Mouse (Mus musculus): ENCODE measurements at regions not wholly inside any gene's neighbourhood (a gene's known extent, or its start where the extent isn't known, plus 50 kb on each side); places are given as distances from the start of the nearest gene placed in this dataset.
A peak's percentile ranks its signal among the peaks of the same experiment; 100 is the strongest.

DNA sequence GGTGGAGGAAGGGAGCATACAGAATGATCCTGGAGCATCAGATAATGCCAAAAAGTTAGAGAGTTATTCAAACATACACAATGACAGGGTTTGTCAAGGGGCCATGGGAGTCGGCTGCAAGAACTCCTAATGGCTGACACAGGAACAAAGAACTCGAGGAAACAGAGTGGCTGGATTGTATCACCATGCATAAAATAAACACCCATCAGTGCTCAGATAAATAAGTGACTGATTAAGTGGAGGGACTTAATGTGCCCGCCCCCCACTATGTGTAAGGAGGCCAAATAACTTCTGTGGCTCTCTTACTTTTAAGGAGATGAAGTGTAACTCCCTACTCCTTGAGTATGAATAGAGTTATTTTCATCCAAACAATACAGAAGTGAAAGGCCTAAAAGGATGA is 220.1 kb upstream of the 9630041A04Rik start:
- Histone ChIP-seq H3K4me3 (no peak overlapping the region), H3K36me3 (no peaks in the 10 kb centered on the region), H3K9ac (no peak overlapping the region), H3K4me2 (replicated peaks) (no peak overlapping the region), H3K4me1 (no peaks in the 10 kb centered on the region), H3K9me3 (no peaks in the 10 kb centered on the region), H3K27ac (no peak overlapping the region), H3K27me3 (no peaks in the 10 kb centered on the region)
- ATAC-seq (ENCODE audit: low FRiP score, low read depth), result no peak
- WGBS, result 60% methylated on average over 3 of the region's 3 CpGs

DNA sequence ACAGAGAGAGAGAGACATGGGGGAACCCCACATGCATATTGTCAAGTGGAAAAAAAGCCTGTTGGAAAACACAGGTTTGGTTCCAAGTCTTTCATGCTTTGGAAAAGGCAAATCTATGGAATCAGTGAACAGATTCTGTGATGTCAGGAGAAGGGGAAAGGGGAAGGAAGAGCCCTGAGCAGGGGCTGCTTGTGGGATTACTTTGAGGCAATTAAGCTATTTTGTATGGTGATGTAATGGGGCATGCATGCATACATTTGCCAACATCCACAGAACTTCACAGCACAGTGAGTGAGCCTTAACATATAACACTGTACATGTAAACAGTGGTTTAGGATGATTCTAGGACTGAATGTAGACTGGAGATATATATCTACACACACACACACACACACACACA is 221.0 kb upstream of the 9630041A04Rik start:
- no peak overlapping the region for H3K27ac ChIP-seq
- no peaks in the 10 kb centered on the region for H3K27me3 ChIP-seq
- no peak overlapping the region for H3K4me3 ChIP-seq
- no peaks in the 10 kb centered on the region for H3K9me3 ChIP-seq
- ATAC-seq (ENCODE audit: low FRiP score, low read depth), result no peak
- no peaks in the 10 kb centered on the region for H3K4me1 ChIP-seq
- H3K36me3 ChIP-seq, result no peaks in the 10 kb centered on the region
- no peak overlapping the region for H3K4me2 ChIP-seq (replicated peaks)
- no peak overlapping the region for H3K9ac ChIP-seq

DNA sequence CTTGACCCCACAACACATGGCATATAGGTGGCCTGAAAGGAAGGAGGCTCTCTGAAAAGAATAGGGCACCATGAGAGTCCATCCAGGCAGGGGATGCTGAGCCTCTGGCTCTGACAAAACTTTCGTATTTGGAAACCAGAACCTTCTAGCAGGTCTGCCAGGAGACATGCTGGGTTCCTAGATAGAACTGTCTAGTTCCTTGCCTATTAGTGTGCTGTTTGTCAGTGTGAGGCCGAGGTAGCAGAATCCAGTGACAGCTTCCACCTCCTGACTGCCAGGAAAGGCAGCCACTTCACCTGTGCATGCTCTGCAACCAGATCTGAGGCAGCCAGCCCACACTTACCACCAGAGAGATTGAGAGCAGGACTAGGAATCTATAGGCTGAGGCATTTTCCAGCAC is 245.4 kb upstream of the 9630041A04Rik start:
- ATAC-seq (ENCODE audit: low FRiP score, low read depth), result no peak
- Histone ChIP-seq H3K27ac (no peak overlapping the region), H3K4me3 (no peak overlapping the region), H3K9ac (no peak overlapping the region), H3K4me2 (replicated peaks) (no peak overlapping the region), H3K27me3 (0 out of 2 replicates have a peak, but pooled peaks cover 3% of the 10 kb centered on the region), H3K36me3 (no peaks in the 10 kb centered on the region), H3K9me3 (no peaks in the 10 kb centered on the region), H3K4me1 (no peaks in the 10 kb centered on the region)
- WGBS, result 79% methylated on average over 2 of the region's 2 CpGs

DNA sequence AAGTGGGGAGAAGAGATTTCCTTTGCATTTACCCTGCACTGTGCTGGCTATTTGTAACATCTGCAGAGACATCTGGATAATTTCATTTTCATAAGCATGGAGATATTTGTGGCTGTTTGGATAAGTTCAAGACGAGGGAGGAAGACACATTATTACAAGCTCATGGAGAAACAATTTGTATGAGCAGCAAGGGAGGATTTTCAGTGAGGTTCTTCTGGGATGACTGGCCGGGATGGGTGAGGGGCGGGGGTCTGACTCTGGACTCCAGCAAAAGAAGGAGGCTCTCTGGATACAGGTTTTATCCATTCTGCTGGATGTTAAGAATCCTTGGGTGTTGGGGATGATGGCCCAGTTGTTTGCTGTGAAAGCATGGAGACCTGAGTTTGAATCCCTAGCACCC is 246.5 kb upstream of the 9630041A04Rik start:
- H3K4me1 ChIP-seq, result no peaks in the 10 kb centered on the region
- ATAC-seq (ENCODE audit: low FRiP score, low read depth), result no peak
- no peaks in the 10 kb centered on the region for H3K9me3 ChIP-seq
- H3K36me3 ChIP-seq, result no peaks in the 10 kb centered on the region
- H3K9ac ChIP-seq, result no peak overlapping the region
- H3K4me3 ChIP-seq, result no peak overlapping the region
- no peak overlapping the region for H3K27ac ChIP-seq
- H3K27me3 ChIP-seq, result no peaks in the 10 kb centered on the region
- H3K4me2 ChIP-seq (replicated peaks), result no peak overlapping the region
- WGBS, result 84% methylated on average over 3 of the region's 3 CpGs

DNA sequence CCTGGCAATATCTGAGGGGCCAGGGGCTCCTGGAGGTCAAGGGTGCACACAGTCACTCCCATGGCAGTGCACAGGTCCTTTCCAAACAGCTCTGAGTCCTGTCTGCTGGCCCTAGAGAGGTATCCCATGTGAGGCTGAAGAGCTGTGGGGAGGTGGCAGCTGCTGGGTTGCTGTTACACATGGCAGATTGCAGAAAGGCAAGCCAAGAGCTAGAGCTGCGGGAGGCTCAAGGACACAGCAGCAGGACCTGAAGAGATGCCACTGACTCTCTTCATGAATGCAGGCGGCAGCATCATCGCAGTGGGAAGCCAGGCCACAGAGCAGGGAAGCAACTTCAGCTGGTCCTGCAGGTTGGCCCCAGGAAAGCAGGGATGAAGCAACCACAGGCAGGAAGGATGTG is 247.7 kb upstream of the 9630041A04Rik start:
- H3K27me3 ChIP-seq, result no peaks in the 10 kb centered on the region
- H3K27ac ChIP-seq, result no peak overlapping the region

DNA sequence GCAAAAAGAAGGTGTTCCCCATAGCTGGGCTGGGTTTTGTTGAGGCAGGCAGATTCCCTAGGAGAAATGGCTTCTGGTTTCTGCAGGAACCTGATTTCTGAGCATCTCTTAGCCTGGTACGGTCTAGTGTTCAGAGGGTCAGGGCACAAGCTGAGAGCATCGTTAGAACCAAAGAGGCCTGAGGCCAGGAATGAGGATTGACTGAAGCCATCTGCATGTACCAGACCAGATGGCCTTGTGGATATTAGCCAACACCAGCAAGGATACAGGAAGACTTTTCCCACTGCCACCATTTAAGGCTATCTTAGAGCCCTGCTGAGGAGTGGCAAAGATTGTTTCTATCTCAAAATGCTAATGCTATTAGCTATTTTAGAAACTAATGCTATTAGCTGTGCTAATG is 248.2 kb upstream of the 9630041A04Rik start:
- WGBS, result 48% methylated on average over 2 of the region's 2 CpGs
- no peaks in the 10 kb centered on the region for H3K36me3 ChIP-seq
- no peak overlapping the region for H3K4me3 ChIP-seq

More for the DNA sequence above, 247.7 kb upstream of the 9630041A04Rik start:
- no peak overlapping the region for H3K4me3 ChIP-seq
- H3K9me3 ChIP-seq, result no peaks in the 10 kb centered on the region
- ATAC-seq (ENCODE audit: low FRiP score, low read depth), result no peak
- no peaks in the 10 kb centered on the region for H3K36me3 ChIP-seq
- H3K4me2 ChIP-seq (replicated peaks), result no peak overlapping the region
- no peak overlapping the region for H3K9ac ChIP-seq
- no peaks in the 10 kb centered on the region for H3K4me1 ChIP-seq
- 78% methylated on average over 3 of the region's 3 CpGs for WGBS

DNA sequence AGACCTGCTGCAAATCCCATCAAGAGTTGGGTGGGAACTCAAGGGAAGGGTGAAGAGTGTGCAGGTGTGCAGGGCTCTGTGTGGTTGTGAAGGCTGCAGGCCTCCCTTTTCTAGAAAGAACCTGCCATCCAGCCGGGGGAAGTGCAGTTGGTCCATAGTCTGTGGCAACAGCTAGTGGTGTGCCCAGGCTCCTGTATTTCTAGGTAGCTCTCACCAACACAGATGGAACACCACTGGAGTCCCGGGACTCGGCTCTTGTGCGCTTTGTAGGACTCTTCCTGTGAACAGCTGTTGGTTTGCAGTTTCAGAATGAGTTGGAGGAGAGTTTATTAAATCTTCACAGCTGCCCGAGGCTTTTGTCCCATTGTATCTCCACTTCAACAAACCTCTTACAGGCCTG is 248.7 kb upstream of the 9630041A04Rik start:
- H3K9ac ChIP-seq, result no peak overlapping the region
- WGBS, result 77% methylated on average over 5 of the region's 5 CpGs
- H3K27ac ChIP-seq, result peak overlapping the region; percentile 10; the same call in 1 of the 2 replicates
- H3K9me3 ChIP-seq, result no peaks in the 10 kb centered on the region
- no peak overlapping the region for H3K4me2 ChIP-seq (replicated peaks)
- H3K27me3 ChIP-seq, result no peaks in the 10 kb centered on the region
- H3K4me3 ChIP-seq, result no peak overlapping the region
- H3K4me1 ChIP-seq, result no peaks in the 10 kb centered on the region
- H3K36me3 ChIP-seq, result no peaks in the 10 kb centered on the region
- 0 out of 2 replicates have a peak, but pooled peaks have one; percentile 15 for ATAC-seq (ENCODE audit: low FRiP score, low read depth)

More for the DNA sequence above, 248.2 kb upstream of the 9630041A04Rik start:
- Histone ChIP-seq H3K4me1 (no peaks in the 10 kb centered on the region), H3K27ac (no peak overlapping the region; the same call in 1 of the 2 replicates), H3K4me2 (replicated peaks) (no peak overlapping the region), H3K27me3 (no peaks in the 10 kb centered on the region), H3K9me3 (no peaks in the 10 kb centered on the region), H3K9ac (no peak overlapping the region)
- ATAC-seq (ENCODE audit: low FRiP score, low read depth), result no peak

DNA sequence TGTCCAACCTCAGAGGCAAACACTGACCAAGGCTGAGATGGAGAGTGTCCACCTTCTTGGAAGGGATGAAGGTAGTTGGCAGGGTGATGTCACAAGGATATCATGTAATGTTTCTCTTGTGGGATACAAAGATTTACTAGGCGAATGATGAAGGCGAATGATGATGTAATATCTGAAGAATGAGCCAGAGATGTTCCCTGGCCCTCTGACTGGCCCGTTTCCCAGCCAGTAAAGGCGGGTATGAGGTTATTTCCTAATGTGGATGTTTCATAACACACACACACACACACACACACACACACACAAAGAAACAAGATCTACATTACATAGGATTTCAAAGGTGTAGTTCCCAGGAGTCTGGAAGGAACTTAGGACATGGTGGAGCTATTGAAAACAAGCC is 249.1 kb upstream of the 9630041A04Rik start:
- no peaks in the 10 kb centered on the region for H3K36me3 ChIP-seq
- H3K4me2 ChIP-seq (replicated peaks), result no peak overlapping the region
- no peaks in the 10 kb centered on the region for H3K27me3 ChIP-seq
- no peaks in the 10 kb centered on the region for H3K9me3 ChIP-seq
- no peak overlapping the region for H3K4me3 ChIP-seq
- H3K27ac ChIP-seq, result no peak overlapping the region
- H3K4me1 ChIP-seq, result no peaks in the 10 kb centered on the region
- WGBS, result 79% methylated on average over 4 of the region's 4 CpGs
- ATAC-seq (ENCODE audit: low FRiP score, low read depth), result 0 out of 2 replicates have a peak, but pooled peaks have one; percentile 8
- no peak overlapping the region for H3K9ac ChIP-seq

DNA sequence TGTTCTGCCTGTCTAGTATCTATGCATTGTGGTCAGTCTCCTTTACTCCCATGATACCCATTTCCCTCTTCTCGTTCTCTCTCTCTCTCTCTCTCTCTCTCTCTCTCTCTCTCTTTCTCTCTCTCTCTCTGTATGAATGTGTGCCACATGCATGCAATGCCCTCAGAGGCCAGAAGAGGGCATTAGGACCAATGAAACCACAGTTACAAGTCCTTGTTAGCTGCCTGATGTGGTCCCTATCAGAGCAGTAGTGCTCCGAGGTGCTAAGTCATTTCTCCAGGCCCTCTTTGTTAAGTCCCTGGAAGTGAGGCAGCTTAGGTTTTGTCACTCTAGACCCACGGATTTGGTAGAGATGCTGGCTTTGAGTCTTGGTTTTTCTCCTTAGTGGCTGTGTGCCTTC is 250.2 kb upstream of the 9630041A04Rik start:
- WGBS, result 26% methylated on average over 3 of the region's 3 CpGs

DNA sequence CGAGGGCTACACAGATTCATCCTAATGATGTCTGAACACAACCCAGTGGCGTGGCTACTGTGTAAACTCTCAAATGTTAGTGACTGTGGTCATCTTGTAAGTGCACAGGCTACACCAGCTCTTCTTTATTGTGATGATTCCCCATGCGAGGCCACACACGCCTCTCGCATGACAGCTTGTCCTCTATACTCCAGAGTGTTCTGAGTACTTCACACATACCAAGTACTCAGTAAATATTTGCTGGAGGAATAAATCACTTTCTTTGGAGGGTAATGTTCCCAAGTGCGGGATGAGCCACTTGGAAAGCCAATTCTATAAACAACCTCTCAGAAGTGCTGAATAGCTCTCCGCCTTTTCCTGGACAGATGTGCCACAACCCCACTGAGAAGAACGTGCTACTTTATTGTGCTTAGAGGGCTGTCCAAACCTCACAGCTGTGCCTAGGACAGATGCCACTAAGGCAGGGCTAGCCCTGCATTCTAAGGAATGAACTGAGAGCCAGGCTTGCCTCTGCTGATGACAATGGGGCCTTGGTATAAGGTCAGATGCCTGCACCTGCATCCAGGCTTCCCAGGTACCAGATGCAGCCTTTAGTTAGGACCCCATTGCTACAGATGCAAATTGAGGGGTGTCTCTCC is 250.7 kb upstream of the 9630041A04Rik start:
- H3K27me3 ChIP-seq, result no peaks in the 10 kb centered on the region
- H3K4me2 ChIP-seq (replicated peaks), result no peak overlapping the region
- H3K27ac ChIP-seq, result no peak overlapping the region
- H3K9ac ChIP-seq, result no peak overlapping the region
- H3K36me3 ChIP-seq, result no peaks in the 10 kb centered on the region
- WGBS, result 59% methylated on average over 8 of the region's 8 CpGs
- no peaks in the 10 kb centered on the region for H3K9me3 ChIP-seq
- ATAC-seq (ENCODE audit: low FRiP score, low read depth), result no peak
- H3K4me1 ChIP-seq, result no peaks in the 10 kb centered on the region
- no peak overlapping the region for H3K4me3 ChIP-seq

More for the DNA sequence above, 250.2 kb upstream of the 9630041A04Rik start:
- H3K36me3 ChIP-seq, result no peaks in the 10 kb centered on the region
- no peak for ATAC-seq (ENCODE audit: low FRiP score, low read depth)
- H3K27ac ChIP-seq, result no peak overlapping the region
- no peaks in the 10 kb centered on the region for H3K9me3 ChIP-seq
- H3K27me3 ChIP-seq, result no peaks in the 10 kb centered on the region
- no peak overlapping the region for H3K9ac ChIP-seq
- H3K4me3 ChIP-seq, result no peak overlapping the region
- H3K4me1 ChIP-seq, result no peaks in the 10 kb centered on the region
- H3K4me2 ChIP-seq (replicated peaks), result no peak overlapping the region

DNA sequence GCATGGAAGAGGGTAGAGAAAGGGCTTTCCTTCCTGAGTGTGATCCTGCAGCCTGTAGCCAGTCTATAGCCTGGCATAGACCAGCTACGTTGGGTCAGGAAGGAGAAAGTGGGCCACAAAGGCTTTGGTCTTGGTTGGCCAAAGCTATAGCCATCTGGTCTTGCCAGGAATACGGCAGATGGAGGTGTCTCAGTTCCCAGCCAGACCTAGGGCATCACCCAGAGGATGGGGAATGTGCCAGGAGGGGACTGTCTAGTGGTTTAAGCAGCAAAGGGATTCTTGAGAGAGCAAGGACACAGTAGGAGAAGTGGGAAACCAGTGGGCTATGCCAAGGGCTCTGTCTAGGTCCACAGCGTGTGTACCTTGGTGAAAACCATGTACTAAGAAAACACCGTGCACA is 251.3 kb upstream of the 9630041A04Rik start:
- no peak for ATAC-seq (ENCODE audit: low FRiP score, low read depth)
- 78% methylated on average over 4 of the region's 4 CpGs for WGBS
- Histone ChIP-seq H3K4me2 (replicated peaks) (no peak overlapping the region), H3K4me1 (no peaks in the 10 kb centered on the region), H3K27me3 (no peaks in the 10 kb centered on the region), H3K9ac (no peak overlapping the region), H3K36me3 (no peaks in the 10 kb centered on the region), H3K27ac (no peak overlapping the region), H3K9me3 (no peaks in the 10 kb centered on the region), H3K4me3 (no peak overlapping the region)

DNA sequence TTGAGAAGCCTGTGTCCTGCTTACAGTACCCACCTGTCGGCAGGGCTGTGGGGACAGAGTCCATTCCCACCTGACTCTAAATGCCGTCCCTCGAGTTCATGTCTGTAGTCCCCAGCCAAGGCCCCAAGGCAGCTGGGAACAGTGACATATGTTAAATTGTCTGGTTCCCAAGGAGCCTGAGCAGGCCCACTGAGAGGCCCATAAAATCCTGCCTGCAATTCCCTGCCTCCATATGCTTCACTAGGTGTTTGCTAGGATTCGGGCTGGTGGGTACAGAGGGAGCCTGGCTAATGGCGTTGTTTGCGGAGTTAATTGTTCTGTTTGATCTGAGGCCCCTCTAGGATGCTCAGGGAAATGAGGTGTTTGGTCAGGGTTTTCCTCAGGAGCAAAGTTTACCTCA is 258.8 kb upstream of the 9630041A04Rik start:
- no peak overlapping the region for H3K4me2 ChIP-seq (replicated peaks)
- peaks cover 13% of the 10 kb centered on the region; the same call in 1 of the 2 replicates for H3K4me1 ChIP-seq
- ATAC-seq (ENCODE audit: low FRiP score, low read depth), result no peak
- H3K27me3 ChIP-seq, result no peaks in the 10 kb centered on the region
- H3K27ac ChIP-seq, result no peak overlapping the region
- H3K9me3 ChIP-seq, result no peaks in the 10 kb centered on the region
- 14% methylated on average over 6 of the region's 6 CpGs for WGBS
- 0 out of 2 replicates have a peak overlapping the region, but pooled peaks have one; percentile 31 for H3K9ac ChIP-seq
- no peaks in the 10 kb centered on the region for H3K36me3 ChIP-seq
- no peak overlapping the region for H3K4me3 ChIP-seq

DNA sequence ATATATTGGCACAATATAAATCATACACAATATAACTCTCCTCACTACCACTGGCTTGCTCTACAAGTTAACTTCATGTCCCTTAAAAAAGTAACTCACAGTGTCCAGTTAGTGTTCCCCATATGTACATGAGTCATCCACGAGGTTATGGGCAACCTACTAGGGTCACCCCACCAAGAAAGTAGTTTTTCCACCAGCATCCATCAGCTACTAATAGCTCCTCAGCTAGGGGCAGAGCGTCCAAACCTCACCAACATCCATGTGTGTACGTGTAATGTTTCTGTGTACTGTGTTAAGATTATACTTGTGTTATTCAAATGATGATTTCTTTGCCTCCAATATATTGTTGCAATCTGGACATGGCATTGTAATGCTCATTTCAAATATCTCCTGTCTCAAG is 264.7 kb upstream of the 9630041A04Rik start:
- H3K4me2 ChIP-seq (replicated peaks), result no peak overlapping the region
- H3K9ac ChIP-seq, result no peak overlapping the region
- no peak overlapping the region for H3K4me3 ChIP-seq
- no peaks in the 10 kb centered on the region for H3K27me3 ChIP-seq
- WGBS, result 84% methylated on average over 3 of the region's 3 CpGs
- H3K4me1 ChIP-seq, result no peaks in the 10 kb centered on the region
- H3K36me3 ChIP-seq, result no peaks in the 10 kb centered on the region
- ATAC-seq (ENCODE audit: low FRiP score, low read depth), result no peak
- no peaks in the 10 kb centered on the region for H3K9me3 ChIP-seq
- no peak overlapping the region for H3K27ac ChIP-seq
